Mouse (Mus musculus): Measurements from ENCODE around the gene Tmem144. TPM values are rescaled to one million over a fixed set of nuclear protein-coding genes. Genes with fewer than 3 reads are reported as not detected.

Tmem144 gene
- polyA plus RNA-seq, 2 experiments, result 0.68 to 1.9 TPM

- no peak for DNase-seq (ENCODE audit: low read depth in 3 of 3, low spot score in 3 of 3)
- no peaks in the 10 kb centered on the region for H3K27me3 ChIP-seq (ENCODE audit: control insufficient read depth, insufficient read depth, low read length)
- WGBS (ENCODE audit: insufficient replicate concordance), result 48% methylated on average over 2 of the region's 2 CpGs
- H3K4me2 ChIP-seq (ENCODE audit: low read depth), result no peak overlapping the region
- no peak overlapping the region for H3K4me3 ChIP-seq (ENCODE audit: insufficient read depth in 1 of 2, low read depth in 2 of 2, low read length in 2 of 2)
- no peak for ATAC-seq (ENCODE audit: insufficient read depth)
- H3K4me1 ChIP-seq (replicated peaks; ENCODE audit: control insufficient read depth in 2 of 2, insufficient read depth in 2 of 2, low read length in 1 of 2), result no peaks in the 10 kb centered on the region
- H3K9ac ChIP-seq (replicated peaks), result no peak overlapping the region
- H3K27ac ChIP-seq, result no peak overlapping the region
- H3K36me3 ChIP-seq (replicated peaks; ENCODE audit: control insufficient read depth, insufficient read depth, low read depth), result no peaks in the 10 kb centered on the region
- no peak for TF ChIP-seq EP300 (IDR thresholded peaks at IDR 0.05; ENCODE audit: low read depth)
- no peaks in the 10 kb centered on the region for H3K9me3 ChIP-seq (ENCODE audit: control insufficient read depth, low read length)
Measured at GRCm38 (mm10) chr3:79772701-79773100, 79.9 kb downstream of the Tmem144 start.

Other genes starting within 250 kb of the Tmem144 start
- 7.3 and 8.3 TPM in 2 replicates for gene 4930579G24Rik, start 223.7 kb downstream of the Tmem144 start, polyA plus RNA-seq (2012; rRNA removed)
- 15.3 and 16.8 TPM in 2 replicates for gene 4930579G24Rik, start 223.7 kb downstream of the Tmem144 start, polyA plus RNA-seq (2014; fragmentation: Nextera tagmentation; extraction: Ambion mirVana)
- 16.6 and 21.7 TPM in 2 replicates for gene Etfdh, start 223.3 kb downstream of the Tmem144 start, polyA plus RNA-seq (2012; rRNA removed)
- gene Etfdh, start 223.3 kb downstream of the Tmem144 start, polyA plus RNA-seq (2014; fragmentation: Nextera tagmentation; extraction: Ambion mirVana), result 40.7 and 46.7 TPM in 2 replicates
- under 0.01 and 0.01 TPM in 2 replicates for gene Rxfp1, start 114.9 kb downstream of the Tmem144 start, polyA plus RNA-seq (2012; rRNA removed)
- gene Rxfp1, start 114.9 kb downstream of the Tmem144 start, polyA plus RNA-seq (2014; fragmentation: Nextera tagmentation; extraction: Ambion mirVana), result not detected in 2 replicates
- 0.56 and 0.70 TPM in 2 replicates for gene Fam198b, start 31.8 kb upstream of the Tmem144 start, polyA plus RNA-seq (2012; rRNA removed)
- 0.45 and 0.57 TPM in 2 replicates for gene Fam198b, start 31.8 kb upstream of the Tmem144 start, polyA plus RNA-seq (2014; fragmentation: Nextera tagmentation; extraction: Ambion mirVana)